Mouse (Mus musculus): Measurements from ENCODE around the gene Mogat1. TPM values are rescaled to one million over a fixed set of nuclear protein-coding genes. Genes with fewer than 3 reads are reported as not detected.
"Not testable (repeated sequence)": the region's sequence is repeated elsewhere in the genome, so short reads cannot be mapped to it uniquely, and the experiment has no call there.

Mogat1 gene
- not detected for total RNA-seq (2022)

DNA sequence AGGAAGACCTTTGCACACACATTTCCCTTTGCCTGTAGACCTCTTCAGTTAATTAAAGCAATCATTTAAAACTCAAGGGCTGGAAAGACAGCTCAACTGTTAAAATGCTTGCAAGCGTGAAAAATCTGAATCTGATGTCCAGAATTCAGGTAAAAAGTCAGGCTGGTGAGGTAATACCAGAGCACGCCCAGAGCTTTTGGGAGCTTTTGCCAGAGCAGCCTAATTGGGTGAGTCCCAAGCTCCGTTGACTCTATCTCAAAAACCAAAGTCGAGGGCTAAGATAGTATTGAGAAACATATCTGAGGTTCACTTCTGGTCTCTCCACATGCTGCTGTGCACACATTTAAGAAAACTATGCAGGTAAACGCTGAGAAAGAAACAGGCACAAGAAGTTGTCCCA, at the start of gene Mogat1:
Mogat1 (plus strand) TSS at position 130 of the 400 bp plus-strand sequence.
- no peak for DNase-seq (ENCODE audit: low spot score)

DNA sequence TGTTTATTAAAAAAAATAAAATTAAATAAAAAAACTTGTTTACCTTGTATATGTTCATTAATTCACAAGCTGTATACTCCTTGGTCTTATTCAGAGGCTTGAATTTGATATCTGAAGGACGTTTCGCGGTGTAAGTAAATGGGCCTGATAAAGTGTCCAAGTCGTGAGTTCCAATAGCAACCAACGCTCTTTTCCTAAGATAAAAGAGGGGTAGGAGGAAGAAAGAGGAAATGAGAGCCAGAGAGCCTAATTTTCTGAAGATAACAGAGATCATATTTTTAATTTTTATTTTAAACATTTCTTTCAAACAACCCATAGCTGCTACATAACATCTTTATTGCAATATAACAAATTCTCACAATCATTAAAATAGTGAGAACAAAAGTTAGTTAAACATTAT, 38.4 kb upstream of the Mogat1 start:
- no peak for DNase-seq (ENCODE audit: low spot score)

DNA sequence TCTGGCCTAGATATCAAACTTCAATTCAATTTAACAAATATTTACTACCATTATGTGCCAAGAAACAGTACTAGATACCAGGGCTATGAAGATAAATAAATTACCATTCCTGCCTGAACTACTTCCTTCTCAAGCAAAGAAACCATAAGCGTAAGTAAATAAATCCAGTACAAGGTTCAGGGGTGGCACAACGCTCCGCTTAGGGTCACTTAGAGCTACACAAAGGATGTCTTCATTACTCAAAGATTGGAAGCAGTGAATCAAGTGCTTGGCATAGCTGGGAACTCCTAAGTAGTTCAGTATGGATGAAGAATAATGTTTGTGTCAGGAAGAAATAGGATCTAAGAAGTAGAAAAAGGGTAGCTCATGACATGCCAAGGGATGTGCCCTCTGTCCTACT, 27.4 kb upstream of the Mogat1 start:
- DNase-seq (ENCODE audit: low spot score): no peak

DNA sequence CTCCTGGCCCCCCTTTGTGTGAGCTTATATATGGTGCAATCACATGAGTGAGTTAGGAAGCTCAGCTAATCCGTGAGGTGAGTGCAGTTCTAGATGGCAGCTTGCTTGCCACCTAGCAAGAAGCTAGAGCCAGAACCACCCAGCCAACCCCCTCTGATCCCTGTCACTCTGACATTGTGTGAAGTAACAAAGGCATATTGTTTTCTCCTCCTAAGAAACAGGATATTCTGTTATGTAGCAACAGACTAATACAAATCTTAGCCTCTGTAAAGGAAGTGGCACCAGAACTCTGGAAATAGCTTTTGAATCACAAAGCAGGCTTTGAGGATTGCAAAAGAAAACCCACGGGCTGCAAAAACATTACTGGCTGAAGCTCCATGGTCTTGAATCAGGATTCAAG, 26.4 kb upstream of the Mogat1 start:
- DNase-seq (ENCODE audit: low spot score): no peak

DNA sequence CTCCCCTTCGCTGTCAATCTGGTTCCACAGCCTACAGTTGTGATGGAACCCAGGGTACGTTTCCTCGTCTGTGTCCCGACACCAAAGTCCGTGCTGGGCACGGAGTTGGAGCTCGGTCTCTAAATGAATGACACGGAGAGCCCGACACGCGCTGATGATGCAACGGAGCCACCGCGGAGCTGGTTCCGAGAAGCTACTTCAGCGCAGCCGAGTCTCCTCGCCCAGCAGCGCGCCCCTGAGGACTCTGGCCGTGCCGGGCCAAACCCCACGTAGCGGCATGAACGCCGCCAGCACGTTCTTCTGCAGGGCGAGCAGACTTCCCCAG, 22.4 kb upstream of the Mogat1 start:
- peak; percentile 2 for DNase-seq (ENCODE audit: low spot score)

DNA sequence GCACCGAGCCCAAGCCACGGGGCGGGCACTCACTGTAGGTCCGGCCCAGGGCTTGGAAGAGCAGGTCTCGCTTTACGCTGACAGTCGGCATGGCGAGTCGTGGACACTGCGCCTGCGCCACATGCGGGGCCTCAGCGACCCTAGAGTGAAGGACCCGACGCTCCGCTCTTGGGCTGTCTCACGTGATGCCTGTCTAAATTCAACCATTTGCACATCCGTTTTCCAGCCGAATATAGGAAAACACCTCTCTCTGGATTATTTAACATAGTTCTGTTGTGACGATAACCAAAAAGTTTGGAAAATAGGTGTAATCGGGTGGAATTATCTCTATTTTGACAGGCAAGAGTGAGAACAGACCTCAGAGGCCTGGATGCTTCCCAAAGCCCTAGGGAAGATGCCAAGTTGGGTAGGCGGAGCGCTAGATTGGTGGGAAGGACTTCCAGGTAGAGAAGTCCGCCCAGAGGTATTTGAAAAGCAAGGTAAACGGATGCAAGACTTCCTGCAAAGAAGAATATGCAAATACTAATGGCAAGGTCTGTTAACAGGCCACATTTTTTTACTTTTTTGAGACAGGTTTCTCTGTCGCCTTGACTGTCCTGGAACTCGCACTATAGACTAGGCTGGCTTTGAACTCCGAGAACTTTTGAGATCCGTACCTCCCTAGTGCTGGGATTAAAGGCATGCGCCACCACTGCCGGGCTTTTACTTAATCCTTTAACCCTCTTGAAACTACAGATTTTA, 21.9 kb upstream of the Mogat1 start, which contains the start of gene Farsb:
Farsb (minus strand) TSS at position 146 of the 741 bp plus-strand sequence.
- peak; percentile 91 for DNase-seq (ENCODE audit: low spot score)

DNA sequence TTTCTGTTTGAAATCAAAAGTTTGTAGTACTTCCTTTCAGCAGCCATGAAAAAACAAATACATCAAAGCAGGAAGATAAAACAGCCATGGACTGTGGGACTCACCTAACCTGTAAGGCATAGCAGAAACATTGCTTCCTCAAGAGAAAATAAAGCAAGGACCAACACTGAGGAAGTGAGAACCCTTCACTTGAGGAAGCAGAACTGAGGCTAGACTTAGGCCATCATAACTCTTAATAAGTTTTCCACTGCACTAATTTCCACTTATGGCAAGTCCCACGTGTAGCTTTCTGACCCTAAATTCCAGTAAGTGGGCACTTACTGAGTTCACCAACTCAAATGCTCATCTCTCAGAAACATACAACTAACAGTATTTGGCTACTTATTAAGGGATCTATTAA, 20.6 kb upstream of the Mogat1 start:
- no peak for DNase-seq (ENCODE audit: low spot score)

DNA sequence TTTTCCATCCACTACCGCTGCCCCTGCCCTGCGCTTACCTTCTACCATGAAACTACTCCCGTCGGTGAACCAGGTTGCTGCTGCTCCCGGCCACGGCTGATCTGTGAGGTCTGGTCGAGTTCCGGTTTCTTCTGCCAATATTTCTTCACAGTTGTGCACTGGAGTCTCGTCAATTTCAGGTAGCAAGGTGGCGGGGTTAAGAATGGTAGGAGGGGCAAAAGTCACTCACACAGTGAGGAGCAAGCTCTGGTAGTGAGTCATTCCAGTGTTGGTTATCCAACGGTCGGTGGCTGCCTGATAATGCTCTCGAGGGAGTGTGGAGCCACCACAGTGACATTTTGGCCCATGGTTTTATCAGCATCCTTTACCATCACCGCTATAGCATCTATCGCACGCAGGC, 9.8 kb upstream of the Mogat1 start:
- no peak for DNase-seq (ENCODE audit: low spot score)

DNA sequence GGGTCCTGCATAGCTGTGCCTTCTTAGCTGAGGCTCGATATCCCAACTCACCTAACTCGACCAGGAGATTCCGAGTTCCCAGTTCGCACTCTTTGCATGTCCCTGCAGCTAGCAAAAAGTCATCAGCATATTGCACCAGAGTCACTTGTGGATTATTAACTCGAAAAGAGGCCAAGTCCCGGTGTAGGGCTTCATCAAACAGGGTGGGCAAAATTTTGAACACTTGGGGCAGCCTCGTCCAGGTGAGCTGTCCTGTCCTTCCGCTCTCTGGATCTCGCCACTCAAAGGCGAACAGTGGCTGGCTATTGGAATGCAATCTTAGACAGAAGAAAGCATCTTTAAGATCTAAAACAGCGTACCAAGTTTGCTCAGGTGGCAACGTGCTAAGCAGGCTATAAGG, 8.9 kb upstream of the Mogat1 start:
- DNase-seq (ENCODE audit: low spot score): not testable (repeated sequence)

DNA sequence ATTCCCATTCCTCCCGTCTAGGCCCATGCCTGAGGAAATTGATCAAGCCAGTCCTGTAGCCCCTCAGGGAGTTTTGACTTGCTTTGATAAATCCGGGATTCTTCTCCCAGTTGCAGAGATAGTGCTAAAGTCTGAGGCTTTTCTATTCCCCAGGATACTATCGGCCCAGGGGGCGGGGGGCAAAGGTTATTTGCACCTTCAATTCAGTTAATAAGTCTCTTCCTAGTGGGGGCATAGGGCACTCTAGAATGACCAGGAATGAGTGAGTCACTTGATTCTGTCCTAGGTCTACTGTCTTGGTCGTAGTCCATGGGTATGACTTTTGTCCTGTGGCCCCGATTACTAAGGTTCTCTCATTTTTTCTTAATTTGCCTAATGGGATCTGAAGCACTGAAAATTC, 8.3 kb upstream of the Mogat1 start:
- no peak for DNase-seq (ENCODE audit: low spot score)

DNA sequence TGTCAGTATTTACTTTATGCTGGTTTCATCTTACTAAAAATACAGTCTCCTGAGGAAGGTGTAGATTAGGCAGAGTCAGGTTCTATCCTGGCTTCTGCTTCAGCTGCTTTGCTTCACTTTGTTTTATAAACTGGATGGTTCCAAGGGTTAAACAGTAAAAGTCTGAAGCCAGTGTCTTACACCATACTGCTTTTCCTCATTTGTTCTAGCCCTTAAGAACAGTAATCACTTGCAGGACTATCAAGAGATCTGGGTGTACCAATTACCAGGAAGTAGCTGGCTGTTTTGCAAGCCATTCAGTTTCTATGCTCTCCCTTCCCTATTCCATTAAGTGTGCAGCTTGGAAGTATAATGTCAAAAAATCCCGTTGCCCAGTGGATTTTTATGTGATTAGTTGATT, 3.7 kb upstream of the Mogat1 start:
- DNase-seq (ENCODE audit: low spot score): no peak

DNA sequence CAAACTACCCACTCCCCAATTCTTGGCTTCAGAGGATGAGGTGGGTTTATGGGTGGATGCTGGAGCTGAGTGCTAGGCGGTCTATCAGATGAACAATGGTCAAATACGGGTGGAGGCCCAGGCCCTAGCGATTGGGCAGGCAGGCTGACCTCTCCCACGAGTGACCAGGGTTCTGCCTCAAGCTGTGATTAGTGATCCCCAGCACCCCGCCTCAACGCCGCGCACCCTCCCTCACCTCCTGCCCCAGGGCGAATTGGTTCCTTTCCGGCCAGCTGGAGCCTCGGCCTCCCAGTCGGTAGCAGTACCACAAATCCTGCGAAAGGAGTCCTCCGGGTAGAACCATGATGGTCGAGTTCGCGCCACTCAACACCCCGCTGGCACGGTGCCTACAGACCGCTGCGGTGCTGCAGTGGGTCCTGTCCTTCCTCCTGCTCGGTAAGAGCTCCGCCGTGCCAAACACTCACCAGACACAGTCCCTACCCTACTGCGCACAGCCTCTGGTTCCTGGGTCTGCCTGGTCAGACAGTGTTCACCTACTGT, 900 bp downstream of the Mogat1 start, which contains the start of gene BC035947:
BC035947 (minus strand) TSS at position 538 of the 540 bp plus-strand sequence.
- no peak for DNase-seq (ENCODE audit: low spot score)

DNA sequence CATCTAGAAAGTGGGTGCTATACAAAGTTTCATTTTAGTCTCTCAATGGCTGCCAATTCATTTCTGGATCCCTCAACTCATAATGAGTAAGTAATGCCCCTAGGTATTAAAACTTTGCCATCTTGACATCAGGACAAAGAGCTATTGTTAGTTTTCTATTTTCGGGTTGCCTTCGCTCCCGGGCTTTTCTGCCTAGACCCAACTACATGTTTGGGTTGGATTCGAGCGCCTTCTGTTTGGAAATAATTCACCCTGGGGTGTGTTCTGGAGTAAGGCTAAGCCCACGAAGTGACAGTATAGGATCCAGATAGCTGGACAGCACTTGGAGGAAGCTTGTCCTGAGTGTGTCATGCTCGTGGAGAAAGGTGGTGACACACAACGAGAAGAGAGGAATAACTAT, 2.0 kb downstream of the Mogat1 start:
- no peak for DNase-seq (ENCODE audit: low spot score)

DNA sequence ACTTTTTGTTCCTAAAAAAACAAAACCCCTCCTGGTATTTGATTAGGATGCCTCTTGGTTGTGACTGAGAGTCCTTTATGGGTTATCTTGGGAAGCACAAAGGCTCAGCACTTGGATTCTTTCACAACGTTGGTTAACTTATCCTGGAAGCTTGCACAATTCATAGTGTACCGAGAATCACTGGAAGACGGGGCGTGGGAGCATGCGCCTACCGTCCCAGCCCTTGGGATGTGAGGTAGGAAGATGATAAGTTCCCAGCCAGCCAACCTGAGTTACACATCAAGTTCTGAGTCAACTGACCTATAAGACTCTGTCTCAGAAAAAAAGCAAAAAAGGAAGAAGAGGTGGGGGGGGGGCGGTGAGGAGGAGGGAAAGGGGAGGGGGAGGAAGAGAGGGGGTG, 8.1 kb downstream of the Mogat1 start:
- DNase-seq (ENCODE audit: low spot score): no peak

DNA sequence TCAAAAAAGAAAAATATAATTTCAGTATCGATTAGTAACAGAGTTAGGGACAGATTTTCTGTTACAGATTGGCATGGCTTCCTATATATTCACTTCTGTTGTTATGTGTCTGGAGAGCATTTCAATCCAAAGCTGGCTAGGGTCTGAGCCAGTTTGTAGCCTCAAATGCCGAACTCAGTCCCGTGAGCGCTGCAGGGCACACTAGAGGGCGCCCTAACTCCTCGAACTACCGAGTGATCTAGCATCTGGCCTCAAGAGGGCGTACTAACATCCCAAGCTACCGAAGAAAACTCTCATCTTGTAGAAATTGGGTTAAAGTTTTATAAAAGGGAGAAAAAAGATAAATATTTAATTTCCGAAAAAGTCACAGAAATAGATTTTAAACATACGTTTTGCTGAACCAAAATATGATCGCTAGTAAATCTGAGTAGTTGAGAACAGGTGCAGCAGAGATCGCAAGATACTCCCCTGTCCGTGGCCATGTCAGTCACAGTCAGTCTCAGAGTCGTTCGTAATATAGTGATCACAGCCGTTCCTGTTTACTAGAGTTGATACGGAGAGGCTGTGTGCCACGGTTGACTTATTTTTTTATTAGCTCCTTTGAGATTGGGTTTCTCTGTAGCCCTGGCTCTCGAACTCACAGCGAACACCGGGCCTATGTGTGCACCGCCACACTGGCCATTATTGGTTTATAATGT, 14.5 kb downstream of the Mogat1 start:
- DNase-seq (ENCODE audit: low spot score): no peak

DNA sequence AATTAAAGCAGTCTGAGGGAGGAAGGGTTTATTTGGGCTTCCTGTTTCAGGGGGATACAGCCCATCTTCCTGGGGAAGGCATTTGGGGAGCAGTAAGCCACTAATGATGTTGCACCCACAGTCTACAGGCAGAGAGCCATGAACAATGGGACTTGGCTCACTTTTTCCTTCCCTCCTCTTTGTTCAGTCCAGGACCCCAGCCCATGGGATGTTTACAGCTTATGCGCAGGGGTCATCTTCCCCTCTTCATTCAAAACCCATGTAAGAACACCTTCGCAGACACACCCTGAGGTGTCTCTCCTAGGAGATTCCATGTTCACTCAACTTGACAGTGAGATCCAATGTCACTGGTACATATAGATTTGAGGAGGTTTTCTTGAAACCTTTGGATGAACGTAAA, 17.6 kb downstream of the Mogat1 start:
- no peak for DNase-seq (ENCODE audit: low spot score)

DNA sequence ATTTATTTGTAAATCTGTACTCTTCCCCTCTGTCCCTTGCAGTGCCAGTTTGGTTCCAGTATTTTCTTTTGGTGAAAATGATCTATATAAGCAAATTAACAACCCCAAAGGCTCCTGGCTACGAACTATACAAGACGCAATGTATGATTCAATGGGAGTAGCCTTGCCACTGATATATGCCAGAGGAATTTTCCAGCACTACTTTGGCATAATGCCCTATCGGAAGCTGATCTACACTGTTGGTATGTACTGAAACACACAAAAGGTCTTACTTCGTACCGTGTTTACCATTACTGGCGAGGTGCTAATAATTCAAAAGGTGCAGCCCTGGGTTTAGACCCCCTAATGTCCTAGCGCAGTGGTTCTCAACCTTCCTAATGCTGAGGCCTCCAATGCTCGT, 18.2 kb downstream of the Mogat1 start:
- DNase-seq (ENCODE audit: low spot score): no peak

DNA sequence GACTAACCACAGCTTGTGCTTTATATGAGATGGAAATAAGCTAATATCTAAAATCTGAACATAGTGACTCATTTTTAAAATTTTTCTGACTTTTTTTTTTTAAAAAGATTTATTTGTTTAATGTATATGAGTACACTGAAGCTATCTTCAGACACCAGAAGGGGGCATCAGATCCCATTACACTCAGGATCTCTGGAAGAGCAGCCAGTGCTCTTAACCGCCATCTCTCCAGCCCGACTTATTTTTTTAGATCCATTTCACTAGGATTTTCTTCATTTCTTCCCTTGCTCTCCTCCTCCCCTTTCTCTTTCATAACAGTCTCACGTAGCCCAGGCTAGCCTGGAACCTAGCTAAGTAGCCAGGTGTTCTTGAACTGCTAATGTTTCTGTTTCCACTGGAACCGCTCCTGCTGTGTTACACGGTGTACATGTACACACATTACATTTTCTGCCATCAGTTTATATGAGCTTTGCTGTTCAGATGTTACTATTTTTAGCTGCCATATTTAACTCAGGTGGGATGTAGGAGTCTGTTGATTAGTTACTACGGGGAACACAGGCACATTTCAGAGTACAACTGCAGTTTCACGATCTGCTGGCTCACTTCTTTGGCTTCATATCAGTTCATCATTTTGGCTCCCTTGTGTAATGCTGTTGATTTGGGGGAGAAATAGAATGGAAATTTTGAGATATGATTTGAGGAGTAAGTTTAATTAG, 19.9 kb downstream of the Mogat1 start:
- DNase-seq (ENCODE audit: low spot score): no peak

DNA sequence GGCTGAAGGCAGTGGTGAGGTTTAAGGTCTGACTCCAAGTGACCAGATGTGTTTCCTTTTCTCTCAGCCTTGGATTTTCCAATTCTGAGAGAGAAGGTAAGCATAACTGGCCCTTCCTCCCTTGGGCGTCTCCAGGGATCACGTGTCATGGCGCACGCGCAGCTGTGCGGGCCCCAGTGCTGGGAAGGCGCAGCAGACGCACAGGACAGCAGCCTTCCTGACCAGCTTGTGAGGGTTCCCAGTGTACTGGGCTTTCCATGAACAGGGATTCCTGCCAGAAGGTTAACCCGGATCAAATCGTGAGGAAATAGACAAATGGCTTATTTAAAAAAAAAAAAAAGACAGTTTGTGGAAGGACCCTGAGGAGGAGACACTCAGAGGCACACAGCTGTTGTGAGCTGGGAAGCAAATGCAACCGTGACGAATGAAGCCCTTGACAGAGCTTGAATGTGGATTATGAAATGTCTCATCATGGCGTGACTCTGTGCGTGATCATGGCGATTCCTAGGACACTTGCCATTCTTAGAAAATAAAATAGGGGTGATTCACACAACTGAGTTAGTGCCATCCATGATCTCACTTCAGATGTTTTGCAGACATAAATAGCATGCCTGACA, 21.5 kb downstream of the Mogat1 start:
- DNase-seq (ENCODE audit: low spot score): no peak

DNA sequence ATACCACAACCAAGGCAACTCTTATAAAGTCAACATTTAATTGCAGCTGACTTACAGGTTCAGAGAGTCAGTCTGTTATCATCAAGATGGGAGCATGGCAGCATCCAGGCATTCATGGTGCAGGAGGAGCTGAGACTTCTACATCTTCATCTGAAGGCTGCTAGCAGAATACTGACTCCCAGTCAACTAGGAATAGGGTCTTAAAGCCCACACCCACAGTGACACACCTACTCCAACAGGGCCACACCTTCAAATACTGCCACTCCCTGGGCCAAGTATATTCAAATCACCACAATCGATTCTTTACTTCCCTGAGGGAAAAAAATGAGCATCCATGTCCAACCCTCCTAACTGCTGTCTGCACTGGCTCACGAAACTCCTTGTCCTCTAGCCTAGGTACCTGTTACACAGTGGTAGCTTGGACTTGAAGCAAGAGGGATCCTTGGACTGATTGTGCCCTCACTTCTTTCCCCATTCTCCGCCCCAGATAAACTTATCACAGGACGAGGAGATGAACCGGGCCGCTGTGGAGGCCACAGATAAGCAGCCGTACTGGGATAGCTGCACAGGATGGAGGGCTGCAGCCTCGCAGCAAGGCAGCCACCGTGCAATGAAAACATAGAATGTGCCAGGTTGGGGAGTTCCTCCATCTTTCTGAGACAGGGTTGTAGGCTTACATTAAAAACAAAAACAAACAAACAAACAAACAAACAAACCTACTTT, 23.8 kb downstream of the Mogat1 start:
- no peak for DNase-seq (ENCODE audit: low spot score)

Measured in heart, adult 8-10 months (tissue).